Mouse (Mus musculus) inflammation-experienced regulatory T-cells, adult 6 months (primary cell): ENCODE measurements around the gene Snx8. TPM values are rescaled to one million over a fixed set of nuclear protein-coding genes. Genes with fewer than 3 reads are reported as not detected.
"Not testable (repeated sequence)": the region's sequence is repeated elsewhere in the genome, so short reads cannot be mapped to it uniquely, and the experiment has no call there.

Experiments used
- ATAC-seq: one replicate; pipeline ENCODE4 v1.8.0; 2017
- polyA plus RNA-seq, 3 experiments: library from polyadenylated mRNA; unstranded; fragments of 100-300 nt; shearing (Covaris generic); gene quantifications; one replicate each; pipeline ENCODE4 v1.2.1; 2017

Snx8 gene
- polyA plus RNA-seq, 3 experiments from 2014 or later = 0.50 to 2.1 (median 1.6) TPM

DNA sequence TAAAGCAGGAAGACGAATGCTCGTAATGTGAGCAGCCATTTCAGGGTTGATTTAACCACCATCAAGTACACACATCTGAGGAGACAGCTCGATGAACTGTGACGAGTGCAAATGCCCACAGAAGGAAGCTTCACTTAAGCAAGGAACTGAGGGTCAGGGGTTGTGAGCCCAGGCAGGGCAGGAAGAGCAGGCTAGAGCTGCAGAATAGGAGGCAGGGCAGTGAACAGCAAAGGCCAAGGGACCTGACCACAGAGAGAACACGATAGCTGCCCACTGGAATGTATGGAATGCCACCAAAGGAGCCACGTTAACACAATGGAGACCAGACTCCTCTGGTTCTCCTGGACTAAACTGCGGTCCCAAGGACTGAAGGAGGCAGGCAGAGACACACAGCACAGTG, 5.5 kb downstream of the Snx8 start:
- ATAC-seq = no peak

DNA sequence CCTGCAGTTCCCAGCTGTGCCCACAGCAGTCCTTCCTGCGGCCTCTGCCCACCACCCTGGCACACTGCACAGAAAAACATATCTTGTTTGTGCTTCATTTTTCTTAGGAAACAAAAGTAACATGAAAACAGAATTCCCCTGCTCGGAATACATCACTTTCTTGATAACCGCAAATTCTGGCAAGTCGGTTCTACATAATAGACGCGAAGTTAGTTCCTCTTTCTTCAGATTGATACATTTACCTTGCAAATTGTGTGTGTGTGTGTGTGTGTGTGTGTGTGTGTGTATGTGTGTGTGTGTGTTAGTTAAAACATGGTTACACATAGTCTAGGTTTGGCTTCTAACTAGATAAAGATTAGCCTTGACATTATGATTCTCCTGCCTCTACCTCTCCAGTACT, 6.4 kb downstream of the Snx8 start:
- ATAC-seq = no peak

DNA sequence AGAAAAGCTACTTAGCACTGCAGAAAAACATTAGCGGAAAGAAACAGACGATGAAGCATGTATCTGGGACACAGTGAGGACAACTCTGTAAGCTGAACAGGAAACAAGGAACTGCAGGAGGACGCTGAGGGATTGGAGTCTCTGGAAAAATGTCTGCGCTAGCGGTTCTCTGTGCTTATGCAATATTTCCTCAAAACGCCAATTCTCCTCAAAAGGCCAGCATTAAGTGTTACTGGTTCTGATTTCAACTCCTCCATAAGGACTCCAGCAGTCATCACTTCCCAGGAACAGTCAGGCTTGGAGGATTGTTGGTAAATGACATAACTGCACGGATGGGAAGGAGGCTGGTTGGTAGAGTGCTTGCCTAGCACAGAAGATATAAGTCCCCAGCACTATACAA, 7.9 kb downstream of the Snx8 start:
- ATAC-seq = no peak

DNA sequence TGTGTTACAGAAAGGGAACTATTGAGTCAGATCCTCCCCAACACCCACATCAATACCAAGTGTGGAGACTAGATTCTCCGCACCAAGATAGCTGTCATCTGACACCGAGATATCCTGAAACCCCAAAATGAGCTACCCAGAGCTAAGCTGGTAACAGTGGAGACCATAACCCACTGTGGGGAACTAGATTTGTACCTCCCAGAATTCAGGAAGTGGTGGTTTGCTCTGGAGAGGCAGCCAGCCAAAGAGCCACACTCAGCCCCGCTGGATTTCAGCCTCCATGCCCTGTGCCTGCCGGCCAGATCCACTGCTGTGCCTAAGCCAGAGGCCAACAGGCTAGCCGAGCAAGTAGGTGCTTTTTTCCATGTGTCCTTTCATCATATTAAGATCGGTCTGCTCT, 9.8 kb downstream of the Snx8 start:
- ATAC-seq = no peak

DNA sequence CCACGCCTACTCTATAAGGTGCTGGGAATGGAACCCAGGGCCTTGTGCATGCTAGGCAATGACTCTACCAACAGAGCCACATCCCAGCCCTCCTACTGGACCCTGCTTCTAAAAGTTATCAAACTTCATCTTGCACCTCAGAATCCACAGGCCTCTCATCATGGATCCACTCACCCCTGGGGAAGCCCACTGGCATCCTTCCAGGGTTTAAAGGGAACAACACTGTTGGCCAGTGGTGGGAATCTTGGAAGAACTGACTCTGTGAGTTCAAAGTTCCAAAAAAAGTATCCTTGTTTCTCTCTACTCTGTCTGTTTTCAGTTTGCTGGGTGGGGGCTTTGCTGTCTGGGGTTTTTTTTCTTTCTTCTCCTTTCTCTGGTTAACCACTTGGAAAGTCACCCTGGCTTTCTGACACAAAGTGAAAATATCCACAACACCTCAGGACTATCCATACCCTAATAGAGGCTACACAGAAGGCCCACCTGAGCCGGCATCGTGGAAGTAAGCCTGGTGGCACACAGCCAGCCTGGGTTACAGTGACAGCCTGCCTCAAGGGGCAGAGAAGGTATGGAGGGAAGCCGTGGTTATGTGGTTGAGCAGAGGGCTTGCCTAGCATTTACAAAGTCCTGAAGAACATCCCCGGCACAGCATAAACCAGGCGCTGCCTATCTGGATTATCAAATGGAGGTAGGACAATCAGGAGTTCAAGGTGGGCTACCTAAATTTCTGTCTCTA, 10.8 kb downstream of the Snx8 start:
- no peak for ATAC-seq

DNA sequence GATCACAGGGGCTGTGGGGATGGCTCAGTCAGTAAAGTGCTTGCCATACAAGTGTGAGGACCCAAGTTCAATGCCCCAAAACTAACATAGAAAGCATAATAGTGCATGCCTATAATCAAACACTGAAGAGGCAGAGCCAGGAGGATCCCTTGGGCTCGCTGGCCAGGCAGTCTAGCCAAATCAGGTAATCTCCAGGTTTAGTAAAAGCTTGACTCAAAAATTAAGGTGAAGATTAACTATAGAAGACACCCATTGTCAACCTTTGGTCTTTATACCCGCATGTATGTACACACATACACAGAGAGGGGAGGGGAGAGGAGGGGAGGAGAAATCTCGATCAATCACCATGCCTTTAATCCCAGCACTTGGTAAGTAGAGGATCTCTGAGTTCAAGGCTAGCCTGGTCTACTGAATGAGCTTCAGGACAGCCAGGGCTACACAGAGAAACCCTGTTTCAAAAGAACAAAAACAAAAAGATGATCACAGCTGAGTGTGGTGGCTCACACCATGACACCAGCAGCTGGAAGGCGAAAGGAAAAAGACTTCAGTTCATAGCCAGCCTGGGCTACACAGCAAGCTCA, 13.7 kb downstream of the Snx8 start:
- ATAC-seq = no peak

DNA sequence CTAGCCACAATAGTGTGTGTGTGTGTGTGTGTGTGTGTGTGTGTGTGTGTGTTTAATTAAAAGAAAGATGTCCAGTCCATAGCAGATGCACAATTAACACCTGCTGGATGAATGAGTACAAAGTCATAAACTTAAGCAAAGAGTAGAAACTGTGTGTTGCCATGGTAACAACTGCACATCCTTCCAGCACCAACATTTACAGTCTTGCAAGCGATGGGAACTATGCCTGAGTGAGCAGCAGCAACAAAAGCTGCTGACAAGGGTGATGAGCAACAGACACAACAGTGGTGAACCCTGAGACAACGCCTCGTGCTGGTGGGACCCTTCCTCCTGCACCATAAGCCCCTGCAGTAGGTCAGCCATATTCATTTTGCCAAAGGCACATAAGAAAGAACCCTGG, 14.8 kb downstream of the Snx8 start:
- no peak for ATAC-seq

DNA sequence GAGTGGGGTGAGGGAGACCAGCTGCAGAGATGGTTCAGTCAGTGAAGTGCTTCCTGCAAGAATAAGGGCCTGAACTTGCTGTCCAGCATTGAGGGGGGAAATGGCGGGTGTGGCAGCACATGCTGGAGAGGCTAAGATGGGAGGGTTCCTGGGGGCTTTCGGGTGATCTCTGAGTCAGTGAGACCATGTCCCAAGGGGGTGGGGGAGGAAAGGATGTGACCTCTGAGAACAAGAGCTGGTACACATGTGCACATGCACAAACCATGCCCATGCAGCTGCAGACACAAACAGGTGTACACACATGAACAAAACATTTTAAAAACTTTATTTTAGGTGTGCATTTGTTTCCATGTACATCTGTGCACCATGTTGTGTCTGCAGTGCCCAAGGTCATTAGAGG, 15.4 kb downstream of the Snx8 start:
- ATAC-seq = no peak

DNA sequence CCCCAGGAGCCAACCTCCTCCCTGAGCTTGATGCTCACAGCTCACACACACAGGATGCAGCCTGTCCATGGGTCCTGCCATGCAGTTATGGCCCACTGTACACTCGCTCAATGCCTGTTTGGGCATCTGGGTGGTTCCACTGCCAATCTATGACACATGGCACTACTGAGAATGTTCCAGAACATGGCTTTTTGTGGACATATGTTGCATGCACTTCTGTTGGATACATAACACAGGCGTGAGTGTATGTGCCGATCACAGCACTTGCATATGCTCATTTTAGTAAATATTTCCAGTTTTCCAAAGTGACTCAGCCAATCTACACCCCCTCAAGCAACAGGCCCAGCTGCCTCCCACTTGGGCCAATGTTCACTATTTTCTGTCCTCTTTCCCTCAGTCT, 17.4 kb downstream of the Snx8 start:
- ATAC-seq = no peak

DNA sequence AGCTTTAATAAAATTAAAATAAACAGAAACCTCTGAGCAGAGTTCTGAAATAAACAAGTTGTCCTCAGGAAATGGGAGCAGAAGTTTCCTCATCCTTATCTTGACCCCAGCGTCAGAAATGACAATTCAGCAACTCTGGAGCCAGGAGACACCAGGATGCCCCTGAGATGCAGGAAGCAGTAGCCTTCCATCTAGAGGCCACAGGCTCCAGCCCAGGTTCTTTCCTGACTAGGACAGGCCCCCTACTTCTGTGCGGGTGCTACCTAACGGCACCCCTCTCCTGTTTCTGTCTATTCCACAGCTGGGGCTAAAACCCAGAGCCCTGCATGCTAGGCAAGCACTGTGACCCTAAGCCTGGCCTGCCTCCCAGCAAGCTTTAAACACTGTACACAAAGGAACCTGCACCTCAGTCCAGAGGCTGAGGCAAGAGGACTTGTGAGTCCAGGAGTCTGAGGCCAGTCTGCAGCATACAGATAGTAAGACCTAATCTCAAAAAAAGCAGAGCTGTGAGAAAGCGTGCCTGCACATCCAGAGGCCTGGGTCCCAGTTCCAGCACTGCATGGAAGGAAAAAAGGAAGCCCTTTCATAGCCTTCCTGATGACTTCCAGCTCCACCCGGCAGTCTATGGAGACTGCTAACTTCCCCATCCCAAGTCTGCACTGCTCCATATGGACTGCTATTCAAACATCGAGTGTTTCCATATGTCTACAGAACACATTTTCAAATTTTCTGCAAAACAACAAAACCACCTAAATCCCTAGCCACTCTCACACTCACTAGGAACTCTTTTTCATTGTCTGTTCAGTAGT, 18.4 kb downstream of the Snx8 start:
- ATAC-seq = no peak

DNA sequence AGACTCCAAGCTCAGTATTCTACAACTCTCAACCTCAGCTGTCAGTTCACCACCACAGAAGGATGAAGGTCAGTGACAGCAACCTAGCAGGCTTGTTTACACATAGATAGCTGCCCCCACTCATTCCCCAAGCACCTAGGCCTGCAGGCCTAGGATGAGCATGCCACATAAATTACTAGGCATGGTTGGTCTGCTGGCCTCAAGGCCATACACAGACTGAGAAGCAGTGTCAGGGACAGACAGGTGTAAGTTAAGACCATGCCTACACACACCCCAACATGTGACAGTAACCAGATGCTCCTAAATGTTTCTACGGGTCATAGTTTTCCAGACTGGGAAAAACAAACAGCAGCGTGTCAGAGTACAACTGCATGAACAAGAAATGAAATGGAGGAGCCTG, 19.6 kb downstream of the Snx8 start:
- no peak for ATAC-seq

DNA sequence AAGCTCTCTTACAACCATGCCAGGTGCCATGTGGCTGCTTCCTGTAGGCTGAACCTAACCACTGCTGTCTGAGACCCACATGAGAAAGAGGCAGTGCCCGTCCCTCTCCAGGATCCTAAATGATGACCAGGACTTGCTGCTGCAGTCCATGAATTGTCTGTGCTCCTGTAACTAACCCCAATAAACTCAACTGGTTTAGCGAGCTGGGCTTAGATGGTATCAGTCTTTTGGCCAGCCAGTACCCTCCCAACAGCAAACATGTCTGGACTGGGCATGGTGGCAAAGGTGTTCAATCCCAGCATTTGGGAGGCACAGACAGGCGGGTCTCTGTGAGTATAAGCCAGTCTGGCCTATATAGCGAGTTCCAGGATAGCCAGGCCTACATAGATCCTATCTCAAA, 20.1 kb downstream of the Snx8 start:
- ATAC-seq = no peak

DNA sequence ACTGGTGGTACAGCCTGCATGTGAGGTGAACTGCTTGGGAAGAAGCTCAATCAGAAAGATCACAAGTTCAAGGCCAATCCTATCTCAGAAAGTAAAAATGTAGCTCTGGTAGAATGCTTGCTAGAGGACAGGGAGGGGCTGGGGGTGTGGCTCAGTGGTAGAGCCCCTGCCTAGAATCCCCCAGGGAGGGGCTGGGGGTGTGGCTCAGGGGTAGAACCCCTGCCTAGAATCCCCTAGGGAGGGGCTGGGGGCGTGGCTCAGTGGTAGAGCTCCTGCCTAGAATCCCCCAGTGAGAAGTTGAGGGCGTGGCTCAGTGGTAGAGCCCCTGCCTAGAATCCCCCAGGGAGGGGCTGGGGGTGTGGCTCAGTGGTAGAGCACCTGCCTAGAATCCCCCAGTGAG, 20.9 kb downstream of the Snx8 start:
- not testable (repeated sequence) for ATAC-seq

DNA sequence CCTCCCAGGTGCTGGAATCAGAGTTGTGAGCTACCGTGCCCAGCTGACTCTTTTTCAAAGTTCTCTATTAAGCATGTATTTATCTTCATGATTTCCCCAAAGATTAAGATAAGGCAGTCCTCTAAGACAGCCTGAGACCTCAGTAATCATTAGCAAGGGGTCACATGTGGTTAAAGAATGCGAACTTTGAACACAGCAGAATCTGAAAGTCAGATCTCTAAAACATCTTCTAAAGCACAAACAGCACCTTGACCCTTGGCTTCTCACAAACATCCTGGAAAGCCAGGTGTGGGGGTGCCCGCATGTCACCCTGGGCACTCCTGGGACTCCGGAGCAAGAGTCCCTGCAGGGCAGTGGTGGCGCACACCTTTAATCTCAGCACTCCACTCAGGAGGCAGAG, 24.6 kb downstream of the Snx8 start:
- ATAC-seq = no peak

DNA sequence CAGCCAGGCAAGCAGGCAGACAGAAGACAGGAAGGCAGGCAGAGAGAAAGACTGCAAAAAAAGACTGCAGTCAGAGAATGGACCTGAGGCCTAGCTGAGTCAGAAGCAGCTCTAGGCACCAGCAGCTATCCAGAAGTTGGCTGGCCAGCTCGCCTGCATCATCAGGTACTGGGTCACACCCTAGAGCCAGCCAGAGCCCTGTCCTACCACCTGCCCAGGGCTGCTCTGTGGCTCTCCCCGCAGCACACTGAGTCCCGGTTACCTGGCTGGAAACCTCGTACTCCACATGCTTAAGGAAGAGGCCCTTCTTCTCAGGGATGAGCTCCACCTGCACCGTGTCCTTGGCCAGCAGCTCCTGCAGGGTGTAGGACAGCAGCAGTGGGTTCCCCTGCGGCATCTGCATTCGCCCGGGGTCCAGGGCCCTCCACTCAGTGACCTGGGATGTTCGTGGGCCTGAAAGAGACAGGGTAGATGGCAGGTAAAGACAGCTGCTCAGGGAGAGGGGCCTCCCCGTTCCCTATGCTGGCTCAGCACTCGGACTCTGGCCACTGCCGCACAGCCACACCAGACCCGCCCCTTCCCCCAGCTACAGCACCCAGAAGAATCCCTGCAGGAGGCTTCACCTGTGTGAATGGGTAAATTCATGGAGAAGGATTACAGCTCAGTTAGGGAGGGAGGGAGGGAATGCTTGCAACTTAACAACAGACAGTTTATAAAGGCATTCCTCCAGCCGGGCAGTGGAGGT, 29.0 kb downstream of the Snx8 start:
- no peak for ATAC-seq

DNA sequence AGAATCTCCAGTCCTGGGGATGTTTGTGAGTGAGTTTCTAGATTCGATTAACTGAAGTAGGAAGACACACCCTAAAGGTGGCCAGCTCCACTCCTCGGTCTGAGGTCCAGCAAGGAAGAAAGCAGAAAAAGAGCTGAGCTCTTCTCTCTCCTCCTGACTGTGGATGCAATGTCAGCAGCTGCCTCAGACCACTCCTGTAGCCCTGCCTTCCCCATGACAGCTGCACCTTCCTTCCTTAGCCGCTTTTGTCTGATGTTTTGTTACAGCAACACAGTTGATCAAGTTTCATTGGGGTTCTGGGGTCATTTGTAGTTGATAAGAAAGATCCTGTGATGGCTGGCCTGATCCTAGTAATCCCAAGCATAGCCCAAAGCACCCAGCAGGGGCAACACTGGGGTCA, 31.6 kb downstream of the Snx8 start:
- ATAC-seq = no peak

DNA sequence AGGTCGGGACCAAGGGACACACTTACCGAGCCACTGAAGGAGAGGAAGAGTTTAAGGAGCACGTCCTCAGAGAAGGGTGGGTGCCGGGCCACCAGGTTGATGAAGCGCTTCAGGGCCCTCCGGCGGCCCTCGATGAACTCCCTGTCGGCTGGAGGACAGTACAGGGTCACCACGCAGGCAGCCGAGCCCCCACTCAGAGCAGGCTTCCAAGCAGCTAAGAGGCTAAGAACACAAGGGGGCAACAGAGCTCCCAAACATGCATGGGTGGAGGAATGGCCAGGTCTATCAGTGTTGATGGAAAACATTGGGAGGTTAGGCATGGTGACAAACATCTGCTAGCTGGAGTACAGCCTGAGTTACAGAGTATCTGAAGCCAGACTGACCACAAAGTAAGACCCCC, 33.1 kb downstream of the Snx8 start:
- ATAC-seq = no peak

DNA sequence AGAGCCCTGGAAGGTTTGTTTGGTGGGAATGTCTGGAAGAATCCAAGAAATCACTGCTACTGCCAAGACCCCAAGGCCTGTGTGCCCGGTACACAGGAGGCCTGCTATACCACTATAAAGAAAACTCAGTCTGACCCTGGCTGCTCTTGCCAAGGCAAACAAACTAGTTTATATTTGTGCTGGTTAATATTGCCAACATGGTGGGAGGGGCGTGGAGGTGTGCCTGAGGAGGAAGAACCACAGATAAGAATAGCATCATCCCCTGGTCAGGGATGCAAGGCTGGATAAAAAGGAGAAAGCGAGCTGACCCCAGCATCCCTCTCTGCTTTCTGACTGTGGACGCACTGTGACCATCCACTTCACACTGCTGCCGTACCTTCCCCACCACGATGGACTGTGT, 36.7 kb downstream of the Snx8 start:
- ATAC-seq = no peak

DNA sequence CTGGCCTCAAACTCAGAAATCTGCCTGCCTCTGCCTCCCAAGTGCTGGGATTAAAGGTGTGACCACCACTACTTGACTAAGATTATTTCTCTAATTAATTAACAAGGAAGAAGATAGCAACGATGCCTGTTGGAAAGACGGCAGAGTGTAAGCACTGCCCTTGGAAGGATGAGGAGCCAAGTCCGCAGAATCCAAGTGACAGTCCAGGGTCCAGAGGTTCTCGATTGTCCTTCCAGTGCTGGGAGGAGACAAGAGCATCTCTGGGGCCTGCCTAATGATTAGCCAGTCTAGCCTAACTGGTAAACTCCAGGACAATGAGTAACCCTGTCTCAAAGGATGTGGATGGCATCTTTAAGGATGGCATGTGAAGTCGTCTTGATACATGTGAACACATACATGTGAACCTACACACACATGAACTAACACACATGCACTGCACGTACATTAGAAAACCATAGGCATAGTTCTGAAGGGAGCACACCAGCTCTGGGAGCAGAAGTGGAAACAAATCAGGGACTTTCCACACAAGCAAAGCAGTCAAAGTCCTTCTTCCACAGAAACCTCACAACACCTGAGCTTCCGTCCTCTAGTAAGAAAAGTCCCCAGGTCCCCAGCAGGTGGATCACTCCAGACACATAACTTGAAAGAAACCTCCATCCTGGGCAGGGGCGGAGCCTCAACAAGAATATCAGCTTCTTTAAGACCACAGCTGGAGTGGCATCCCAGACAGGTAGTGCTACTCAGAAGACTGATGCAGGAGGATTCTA, 38.1 kb downstream of the Snx8 start:
- no peak for ATAC-seq

DNA sequence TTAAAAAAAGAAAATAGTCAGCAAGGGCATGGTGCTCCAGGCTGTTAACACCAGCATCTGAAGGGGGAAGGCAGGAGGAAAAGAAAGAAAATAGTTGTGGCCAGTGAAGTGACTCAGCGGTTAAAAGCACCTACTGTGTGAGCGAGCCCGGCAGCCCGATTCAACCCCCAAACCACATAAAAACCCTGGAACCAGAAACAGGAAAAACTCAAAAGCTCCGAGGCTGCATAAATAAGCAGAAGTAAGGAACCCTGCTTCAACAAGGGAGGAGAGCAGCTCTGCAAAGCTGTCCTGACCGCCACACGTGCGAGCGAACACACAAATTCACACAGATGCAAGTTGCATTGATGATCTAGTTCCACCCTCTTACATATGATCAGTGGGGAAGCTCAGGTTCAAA, 39.2 kb downstream of the Snx8 start:
- ATAC-seq = no peak

DNA sequence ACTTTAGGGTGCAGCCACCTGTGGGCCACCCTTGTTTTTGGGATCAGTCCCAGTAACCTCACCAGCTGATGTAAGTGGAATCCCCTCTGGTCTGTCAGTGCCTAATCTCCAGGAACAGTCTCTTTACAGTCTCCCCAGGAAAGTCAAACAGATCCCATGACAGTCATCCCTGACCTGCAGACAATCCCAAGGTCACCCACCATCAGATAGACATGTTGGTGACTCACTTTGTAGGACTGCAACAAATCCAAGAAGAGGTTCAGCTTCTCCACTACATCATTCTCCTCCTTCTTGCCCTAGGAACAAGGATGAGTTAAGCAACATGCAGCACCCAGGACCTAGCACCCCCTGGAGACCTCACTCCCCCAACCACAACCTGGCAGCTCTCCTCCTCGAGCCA, 43.0 kb downstream of the Snx8 start:
- ATAC-seq = no peak

DNA sequence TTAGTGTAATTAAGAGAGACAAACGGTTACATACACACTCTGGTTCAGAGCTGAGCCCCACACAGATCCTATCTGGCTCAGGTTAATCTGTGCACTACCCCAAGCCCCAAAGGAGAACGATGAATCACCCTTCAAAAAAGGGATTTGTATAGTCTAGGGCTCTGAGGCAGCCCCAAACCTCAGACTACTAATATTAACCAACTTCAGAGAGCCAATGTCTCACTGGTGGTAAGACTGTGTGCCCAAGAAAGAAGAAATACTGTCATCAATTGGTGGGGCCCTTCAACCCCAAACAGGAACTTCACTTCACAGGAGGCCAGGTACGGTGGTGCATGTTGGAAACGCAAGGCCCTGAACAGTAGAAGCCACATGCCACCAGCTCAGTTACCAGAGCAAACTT, 43.8 kb downstream of the Snx8 start:
- no peak for ATAC-seq

DNA sequence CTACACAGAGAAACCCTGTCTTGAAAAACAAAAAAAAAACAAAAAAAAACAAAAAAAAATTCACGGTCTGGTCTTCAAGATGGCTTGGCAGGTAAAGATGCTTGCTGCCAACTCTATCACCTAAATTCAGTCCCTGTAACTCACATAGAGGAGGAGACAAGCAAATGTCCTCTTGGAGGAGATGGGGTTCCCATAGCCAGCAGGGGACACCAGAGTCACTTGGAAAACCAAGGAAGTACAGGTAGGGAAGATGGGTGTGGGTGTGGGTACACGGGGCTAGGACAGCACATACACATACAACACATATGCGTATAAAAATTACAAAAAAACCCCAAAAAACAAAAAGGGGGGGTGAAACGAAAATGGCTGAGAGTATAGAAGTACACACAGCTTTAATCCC, 46.2 kb downstream of the Snx8 start:
- no peak for ATAC-seq
